Mouse (Mus musculus): ENCODE measurements around the gene Fig4. TPM values are rescaled to one million over a fixed set of nuclear protein-coding genes. Genes with fewer than 3 reads are reported as not detected.

Fig4 gene
- polyA plus RNA-seq, 1 experiment from 2014 or later: 17.0 TPM

DNA sequence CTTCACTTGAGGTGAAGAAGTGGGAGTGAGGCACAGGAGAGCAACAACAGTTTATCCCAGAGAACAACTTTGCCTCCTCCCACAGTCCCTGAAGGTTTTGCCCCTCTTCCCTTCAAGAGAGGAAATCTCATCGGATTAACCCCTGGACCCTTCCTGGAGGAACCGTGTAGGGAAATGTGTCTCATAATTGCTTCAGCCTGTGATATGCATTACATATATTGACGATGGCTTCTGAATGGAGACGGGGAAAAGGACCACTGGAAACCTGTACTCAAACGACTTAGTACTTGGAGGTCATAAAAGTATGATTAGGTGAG, 52.4 kb downstream of the Fig4 start:
- no peaks in the 10 kb centered on the region for H3K27me3 ChIP-seq
- H3K4me3 ChIP-seq: no peak overlapping the region
- no peak for ATAC-seq (ENCODE audit: insufficient number of reproducible peaks, low FRiP score, low TSS enrichment, low read depth)
- H3K9ac ChIP-seq: no peak overlapping the region
- H3K36me3 ChIP-seq: peaks cover 6% of the 10 kb centered on the region
- H3K9me3 ChIP-seq: no peaks in the 10 kb centered on the region
- H3K27ac ChIP-seq: no peak overlapping the region
- WGBS: 25% methylated on average over 5 of the region's 5 CpGs
- no peaks in the 10 kb centered on the region for H3K4me1 ChIP-seq
- H3K4me2 ChIP-seq: no peak overlapping the region

DNA sequence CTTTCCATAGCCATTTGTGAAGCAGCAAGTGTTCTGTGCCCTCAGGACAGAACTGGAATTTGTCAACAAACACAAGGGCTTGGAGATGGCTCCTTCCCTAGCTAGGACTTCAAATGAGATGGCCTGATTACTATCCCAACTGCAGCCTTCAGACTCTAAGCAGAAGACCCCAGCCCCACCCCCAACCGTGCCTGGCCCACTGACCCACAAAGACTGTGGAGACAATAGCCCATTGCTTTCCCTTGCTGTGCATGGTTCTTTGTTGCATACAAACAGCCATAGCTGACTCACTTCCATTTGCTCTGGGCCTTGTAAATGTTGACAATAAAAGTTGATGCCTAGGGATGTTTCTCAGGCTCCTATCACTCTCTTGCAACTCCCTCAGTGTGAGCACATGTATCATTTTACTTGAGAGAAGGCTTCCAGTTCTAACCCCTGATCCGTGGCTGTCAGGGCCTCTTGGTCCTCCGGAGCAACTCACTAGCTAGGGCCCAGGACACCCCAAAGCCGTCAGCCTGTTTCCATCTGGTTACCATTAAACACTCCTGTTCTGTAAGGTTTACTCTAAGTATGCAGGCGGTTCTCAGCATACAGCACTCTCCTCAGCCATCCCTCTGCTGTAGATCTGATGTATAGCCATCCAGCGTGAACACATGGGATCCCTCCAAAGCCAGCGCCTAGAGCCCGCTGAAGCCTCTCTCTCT, 52.9 kb downstream of the Fig4 start:
- Histone ChIP-seq H3K27me3 (no peaks in the 10 kb centered on the region), H3K4me1 (no peaks in the 10 kb centered on the region), H3K27ac (no peak overlapping the region), H3K4me2 (no peak overlapping the region), H3K9ac (no peak overlapping the region), H3K36me3 (peaks cover 4% of the 10 kb centered on the region), H3K4me3 (no peak overlapping the region), H3K9me3 (no peaks in the 10 kb centered on the region)
- no peak for ATAC-seq (ENCODE audit: insufficient number of reproducible peaks, low FRiP score, low TSS enrichment, low read depth)
- WGBS: 29% methylated on average over 8 of the region's 8 CpGs

DNA sequence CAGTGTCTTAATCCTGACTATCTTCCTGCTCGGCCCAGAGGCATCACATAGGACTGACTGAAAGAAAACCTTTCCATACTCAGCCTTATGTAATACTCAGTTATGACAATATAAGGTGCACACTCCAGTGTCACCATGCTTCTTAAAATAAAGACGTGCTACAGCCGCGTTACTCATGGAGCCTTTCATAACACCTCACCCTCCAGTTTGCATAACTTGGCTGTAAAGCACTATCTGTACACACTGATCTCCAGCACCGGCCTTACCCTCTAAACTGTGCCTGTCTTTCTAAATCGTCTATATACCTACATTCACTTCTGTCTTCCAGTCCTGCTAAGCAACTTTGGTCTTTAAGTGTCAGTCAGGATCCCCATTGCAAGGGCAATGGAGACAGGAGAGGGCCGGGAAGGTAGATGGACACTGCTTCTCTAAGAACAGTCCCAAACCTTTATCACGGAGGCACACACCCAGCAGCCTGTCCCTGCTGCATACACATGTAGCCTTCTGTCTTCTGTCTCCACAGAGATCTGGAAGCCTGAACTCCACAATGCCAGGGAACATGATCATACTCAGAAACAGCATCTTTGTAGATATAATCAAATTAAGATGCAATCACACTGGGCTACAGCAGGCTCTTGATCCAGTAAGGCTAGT, 53.9 kb downstream of the Fig4 start:
- H3K27ac ChIP-seq: no peak overlapping the region
- WGBS: 91% methylated on average over 8 of the region's 8 CpGs
- H3K4me1 ChIP-seq: no peaks in the 10 kb centered on the region
- no peak overlapping the region for H3K4me3 ChIP-seq
- H3K27me3 ChIP-seq: no peaks in the 10 kb centered on the region
- H3K9ac ChIP-seq: no peak overlapping the region
- no peaks in the 10 kb centered on the region for H3K9me3 ChIP-seq
- ATAC-seq (ENCODE audit: insufficient number of reproducible peaks, low FRiP score, low TSS enrichment, low read depth): no peak
- H3K36me3 ChIP-seq: peaks cover 4% of the 10 kb centered on the region
- no peak overlapping the region for H3K4me2 ChIP-seq

DNA sequence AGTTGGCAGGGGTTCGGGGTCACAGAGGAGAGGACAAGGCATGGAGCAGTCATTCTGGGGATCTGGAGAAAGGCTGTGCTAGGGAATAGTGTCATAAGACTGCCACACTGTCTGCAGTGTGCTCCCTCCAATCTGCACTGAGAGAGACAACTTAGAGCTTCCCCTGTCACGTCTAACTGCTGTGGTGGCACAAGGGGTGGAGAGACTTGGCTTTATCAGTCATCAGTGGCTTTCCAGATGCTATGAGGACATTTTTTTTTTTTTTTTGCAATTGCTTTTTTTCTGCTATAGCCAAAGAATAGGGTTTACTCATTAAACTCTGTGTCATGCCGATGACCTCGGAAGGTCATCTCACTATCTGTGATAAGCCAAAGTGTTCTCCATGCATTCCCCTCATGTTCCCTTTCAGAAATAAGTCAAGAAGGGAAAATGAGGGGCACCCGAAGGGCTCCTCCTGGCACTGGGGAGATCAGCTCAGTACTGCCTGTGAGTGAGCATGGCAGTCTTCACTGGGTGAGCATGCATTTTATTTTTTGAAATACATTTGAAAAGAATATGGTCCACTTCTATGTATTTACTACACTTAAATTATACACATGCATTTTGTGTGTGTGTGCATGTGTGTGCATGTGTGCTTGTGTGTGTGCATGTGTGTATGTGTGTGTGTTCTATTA, 55.1 kb downstream of the Fig4 start:
- 91% methylated on average over 5 of the region's 5 CpGs for WGBS

DNA sequence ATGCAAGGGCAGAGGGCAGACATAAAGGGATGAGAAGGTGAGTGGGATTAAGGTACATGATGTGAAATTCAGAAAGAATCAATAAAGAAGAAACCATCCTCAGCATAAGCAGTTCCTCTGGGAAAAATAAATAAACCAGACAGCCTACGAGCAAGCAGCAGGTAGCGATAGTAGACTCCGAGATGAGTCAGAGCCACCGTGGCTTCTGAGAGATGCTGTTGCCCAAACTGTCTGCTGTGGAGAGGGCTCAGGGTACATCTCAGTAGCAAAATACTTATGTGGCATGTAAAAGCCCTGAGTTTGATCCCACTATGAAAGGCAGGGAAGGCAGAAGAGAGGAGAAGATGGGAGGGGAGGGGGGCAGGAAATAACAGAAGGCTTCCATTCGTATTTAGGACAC, 56.9 kb downstream of the Fig4 start:
- no peak for ATAC-seq (ENCODE audit: insufficient number of reproducible peaks, low FRiP score, low TSS enrichment, low read depth)
- H3K4me3 ChIP-seq: no peak overlapping the region
- H3K27ac ChIP-seq: no peak overlapping the region
- no peaks in the 10 kb centered on the region for H3K4me1 ChIP-seq
- WGBS: 79% methylated on average over 5 of the region's 5 CpGs
- no peaks in the 10 kb centered on the region for H3K9me3 ChIP-seq
- no peaks in the 10 kb centered on the region; the same call in 1 of the 2 replicates for H3K36me3 ChIP-seq
- H3K9ac ChIP-seq: no peak overlapping the region
- no peaks in the 10 kb centered on the region for H3K27me3 ChIP-seq
- H3K4me2 ChIP-seq: no peak overlapping the region

More for the DNA sequence above, 55.1 kb downstream of the Fig4 start:
- no peaks in the 10 kb centered on the region for H3K9me3 ChIP-seq
- no peak overlapping the region for H3K4me3 ChIP-seq
- H3K27me3 ChIP-seq: no peaks in the 10 kb centered on the region
- H3K36me3 ChIP-seq: no peaks in the 10 kb centered on the region; the same call in none of the 2 replicates
- no peak overlapping the region for H3K9ac ChIP-seq
- no peak overlapping the region for H3K27ac ChIP-seq
- no peaks in the 10 kb centered on the region for H3K4me1 ChIP-seq
- H3K4me2 ChIP-seq: no peak overlapping the region
- no peak for ATAC-seq (ENCODE audit: insufficient number of reproducible peaks, low FRiP score, low TSS enrichment, low read depth)

DNA sequence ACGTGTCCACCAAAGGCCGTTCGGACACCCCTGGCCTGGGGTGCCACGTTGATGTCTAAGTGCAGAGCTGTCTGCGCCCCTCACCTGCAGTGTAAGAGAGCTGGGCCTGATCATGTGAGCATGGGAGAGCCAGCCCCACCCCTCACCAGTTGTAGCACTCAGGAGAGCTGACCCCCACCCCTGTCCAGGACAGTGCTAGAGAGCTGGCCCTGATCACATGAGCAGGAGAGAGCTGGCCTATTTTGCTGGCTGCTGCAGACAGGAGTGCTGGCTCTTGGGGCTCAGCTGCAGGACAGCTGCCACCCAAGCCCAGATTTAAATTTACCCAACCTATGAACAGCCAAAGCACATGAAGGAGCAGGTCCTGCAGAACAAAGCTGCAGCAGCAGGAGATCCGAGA, 57.6 kb downstream of the Fig4 start:
- ATAC-seq (ENCODE audit: insufficient number of reproducible peaks, low FRiP score, low TSS enrichment, low read depth): no peak; the same call in 1 of the 2 replicates
- WGBS: 88% methylated on average over 6 of the region's 6 CpGs

DNA sequence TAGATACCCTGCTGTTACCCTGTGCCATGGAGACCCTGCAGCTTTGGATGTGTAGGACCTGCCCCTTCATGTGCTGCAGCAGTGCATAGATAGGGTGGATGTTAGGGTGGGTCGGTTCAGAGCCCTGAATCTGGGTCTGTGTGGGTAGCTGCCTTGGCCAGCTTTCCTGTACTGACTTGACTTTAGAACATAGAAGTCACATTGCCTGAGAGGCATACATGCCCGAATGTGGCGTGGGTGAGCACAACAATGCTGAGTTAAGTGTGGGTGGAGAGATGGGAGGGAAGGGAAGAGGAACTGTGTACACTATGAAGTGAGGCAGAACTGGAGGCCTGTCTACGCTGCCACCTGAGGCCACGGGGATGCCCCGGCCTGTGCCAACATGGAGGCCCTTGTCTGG, 58.0 kb downstream of the Fig4 start:
- no peak for ATAC-seq (ENCODE audit: insufficient number of reproducible peaks, low FRiP score, low TSS enrichment, low read depth)
- Histone ChIP-seq H3K4me3 (no peak overlapping the region), H3K4me2 (no peak overlapping the region), H3K27me3 (no peaks in the 10 kb centered on the region), H3K36me3 (no peaks in the 10 kb centered on the region; the same call in 1 of the 2 replicates), H3K9me3 (no peaks in the 10 kb centered on the region), H3K9ac (no peak overlapping the region), H3K27ac (no peak overlapping the region), H3K4me1 (no peaks in the 10 kb centered on the region)
- WGBS: 91% methylated on average over 6 of the region's 6 CpGs

More for the DNA sequence above, 57.6 kb downstream of the Fig4 start:
- no peak overlapping the region for H3K27ac ChIP-seq
- H3K4me2 ChIP-seq: no peak overlapping the region
- H3K4me3 ChIP-seq: no peak overlapping the region
- H3K4me1 ChIP-seq: no peaks in the 10 kb centered on the region
- H3K36me3 ChIP-seq: no peaks in the 10 kb centered on the region; the same call in 1 of the 2 replicates
- no peak overlapping the region for H3K9ac ChIP-seq
- no peaks in the 10 kb centered on the region for H3K27me3 ChIP-seq
- no peaks in the 10 kb centered on the region for H3K9me3 ChIP-seq

DNA sequence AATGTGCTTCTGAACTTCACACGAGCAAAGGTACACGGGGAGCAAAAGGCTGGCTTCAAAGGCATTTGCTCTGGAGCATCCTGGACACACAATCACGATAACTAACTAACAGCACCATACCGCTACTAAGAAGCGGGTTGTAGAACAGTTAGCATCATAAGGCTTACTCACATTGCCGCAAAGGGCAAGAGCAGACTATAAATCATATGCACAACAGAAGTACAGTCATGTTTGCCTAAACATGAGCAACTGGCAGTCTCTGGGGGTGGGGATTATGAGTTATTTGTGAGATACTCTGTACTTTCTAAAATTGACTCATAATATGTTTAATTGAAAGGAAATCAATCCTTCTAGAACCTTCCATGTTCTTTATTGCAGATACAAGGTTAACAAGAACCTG, 59.1 kb downstream of the Fig4 start:
- Histone ChIP-seq H3K4me1 (no peaks in the 10 kb centered on the region), H3K27ac (no peak overlapping the region), H3K36me3 (peaks cover 2% of the 10 kb centered on the region; the same call in 1 of the 2 replicates), H3K4me3 (no peak overlapping the region), H3K9me3 (no peaks in the 10 kb centered on the region), H3K27me3 (no peaks in the 10 kb centered on the region), H3K4me2 (no peak overlapping the region), H3K9ac (no peak overlapping the region)
- 85% methylated on average over 6 of the region's 6 CpGs for WGBS
- ATAC-seq (ENCODE audit: insufficient number of reproducible peaks, low FRiP score, low TSS enrichment, low read depth): no peak

DNA sequence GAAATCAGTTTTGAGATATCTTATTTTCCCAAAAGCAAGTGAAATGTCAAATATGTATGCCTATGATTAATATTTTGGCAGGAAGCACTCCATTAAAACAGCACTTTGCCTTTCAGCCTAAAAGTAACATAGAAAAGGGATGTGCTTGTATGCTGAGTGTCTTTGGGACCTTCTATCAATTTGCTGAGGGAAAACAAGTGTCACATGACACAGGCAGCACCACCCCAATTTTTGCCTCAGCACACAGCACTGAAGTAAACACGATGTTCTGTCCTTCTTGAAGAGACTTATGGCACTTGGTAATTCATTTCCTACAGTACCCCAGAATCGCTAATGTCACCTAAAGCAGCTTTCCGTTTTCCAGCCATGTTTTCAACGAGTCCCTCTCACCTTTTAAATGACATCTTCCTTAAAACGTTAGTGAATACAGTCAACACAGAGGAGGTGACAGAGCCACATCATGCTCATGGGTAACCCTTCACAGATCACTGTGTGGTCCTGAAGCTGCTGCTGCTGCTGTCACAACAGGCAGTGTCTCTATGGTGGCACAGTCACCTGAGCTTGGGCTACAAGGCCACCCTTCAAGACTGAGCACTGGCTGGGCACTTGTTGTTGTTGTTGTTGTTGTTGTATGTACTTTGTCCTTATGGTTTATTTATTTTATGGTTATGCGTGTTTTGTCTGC, 61.4 kb downstream of the Fig4 start:
- 81% methylated on average over 6 of the region's 6 CpGs for WGBS
- no peaks in the 10 kb centered on the region for H3K9me3 ChIP-seq
- ATAC-seq (ENCODE audit: insufficient number of reproducible peaks, low FRiP score, low TSS enrichment, low read depth): no peak

DNA sequence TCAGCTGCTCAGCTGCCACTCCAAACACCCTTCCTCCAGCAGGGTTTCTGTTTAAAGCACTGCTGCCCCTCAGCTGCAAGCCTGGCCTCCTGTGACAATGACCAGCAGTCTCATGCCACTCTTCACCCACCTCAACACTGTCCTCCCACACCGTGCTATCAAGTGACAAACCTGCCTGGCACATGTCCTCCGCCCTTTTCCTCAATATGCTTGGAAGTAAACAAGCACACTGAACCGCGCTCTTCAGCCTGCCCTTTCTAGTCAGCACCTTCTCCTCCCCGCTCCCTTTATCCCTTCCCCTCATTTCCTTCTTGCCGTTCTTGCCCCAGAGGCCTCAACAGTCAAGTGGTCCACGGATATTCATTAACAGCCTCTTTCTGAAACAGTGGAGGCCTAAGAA, 62.0 kb downstream of the Fig4 start:
- Histone ChIP-seq H3K36me3 (0 out of 2 replicates have a peak, but pooled peaks cover 2% of the 10 kb centered on the region), H3K4me1 (no peaks in the 10 kb centered on the region), H3K27ac (no peak overlapping the region), H3K4me3 (no peak overlapping the region), H3K9me3 (no peaks in the 10 kb centered on the region), H3K9ac (no peak overlapping the region), H3K27me3 (no peaks in the 10 kb centered on the region), H3K4me2 (no peak overlapping the region)
- no peak for ATAC-seq (ENCODE audit: insufficient number of reproducible peaks, low FRiP score, low TSS enrichment, low read depth)
- 63% methylated on average over 7 of the region's 7 CpGs for WGBS

More for the DNA sequence above, 61.4 kb downstream of the Fig4 start:
- Histone ChIP-seq H3K36me3 (0 out of 2 replicates have a peak, but pooled peaks cover 2% of the 10 kb centered on the region), H3K4me1 (no peaks in the 10 kb centered on the region), H3K4me3 (no peak overlapping the region), H3K27ac (no peak overlapping the region), H3K4me2 (no peak overlapping the region), H3K27me3 (no peaks in the 10 kb centered on the region), H3K9ac (no peak overlapping the region)

DNA sequence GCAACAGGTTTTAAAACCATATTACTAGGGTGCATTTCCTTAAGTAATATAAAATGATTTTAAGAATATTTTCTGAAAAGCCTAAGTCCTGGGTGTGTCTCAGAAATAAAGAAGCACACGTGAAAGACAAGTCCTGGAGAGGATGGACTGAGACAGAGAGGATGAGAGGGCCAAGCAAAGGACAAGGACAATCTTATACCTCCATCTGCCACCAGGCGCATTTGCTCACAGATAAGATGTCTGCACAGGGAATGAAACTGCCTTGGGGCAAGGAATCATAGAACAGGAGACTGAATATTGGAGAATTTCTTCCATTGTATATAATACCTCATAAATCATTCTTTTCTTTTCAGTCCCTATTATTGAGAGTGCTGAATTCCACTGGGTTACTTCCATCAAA, 67.0 kb downstream of the Fig4 start:
- WGBS: 75% methylated on average over 2 of the region's 2 CpGs
- Histone ChIP-seq H3K27ac (no peak overlapping the region), H3K9me3 (no peaks in the 10 kb centered on the region), H3K4me3 (no peak overlapping the region), H3K4me2 (no peak overlapping the region), H3K4me1 (no peaks in the 10 kb centered on the region), H3K36me3 (0 out of 2 replicates have a peak, but pooled peaks cover 5% of the 10 kb centered on the region), H3K27me3 (no peaks in the 10 kb centered on the region), H3K9ac (no peak overlapping the region)
- no peak for ATAC-seq (ENCODE audit: insufficient number of reproducible peaks, low FRiP score, low TSS enrichment, low read depth)

DNA sequence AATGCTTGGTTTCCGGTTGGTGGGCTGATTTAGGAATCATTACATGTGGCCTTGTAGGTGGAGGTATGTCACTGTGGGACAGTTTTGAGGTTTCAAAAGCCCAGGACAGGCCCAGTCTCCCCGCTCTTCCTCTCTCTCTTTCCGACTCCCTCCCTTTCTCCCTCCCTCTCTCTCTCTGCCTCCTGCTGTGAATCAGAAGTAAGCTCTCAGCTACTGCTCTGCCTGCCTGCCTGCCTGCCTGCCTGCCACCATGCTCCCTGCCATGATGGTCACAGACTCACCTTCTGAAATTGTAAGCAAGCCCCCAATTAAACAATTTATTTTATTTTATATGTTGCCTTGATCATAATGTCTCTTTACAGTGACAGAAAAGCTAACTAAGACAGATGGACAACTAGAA, 67.5 kb downstream of the Fig4 start:
- Histone ChIP-seq H3K4me1 (no peaks in the 10 kb centered on the region), H3K27ac (no peak overlapping the region), H3K27me3 (no peaks in the 10 kb centered on the region), H3K4me2 (no peak overlapping the region), H3K4me3 (no peak overlapping the region), H3K9ac (no peak overlapping the region), H3K36me3 (0 out of 2 replicates have a peak, but pooled peaks cover 5% of the 10 kb centered on the region), H3K9me3 (no peaks in the 10 kb centered on the region)
- no peak for ATAC-seq (ENCODE audit: insufficient number of reproducible peaks, low FRiP score, low TSS enrichment, low read depth)
- WGBS: 75% methylated on average over 3 of the region's 3 CpGs
